Mouse (Mus musculus): ENCODE measurements around the gene Glcci1. TPM values are rescaled to one million over a fixed set of nuclear protein-coding genes. Genes with fewer than 3 reads are reported as not detected.

The Glcci1 gene
- polyA plus RNA-seq, 1 experiment from 2014 or later, result 7.4 TPM

DNA sequence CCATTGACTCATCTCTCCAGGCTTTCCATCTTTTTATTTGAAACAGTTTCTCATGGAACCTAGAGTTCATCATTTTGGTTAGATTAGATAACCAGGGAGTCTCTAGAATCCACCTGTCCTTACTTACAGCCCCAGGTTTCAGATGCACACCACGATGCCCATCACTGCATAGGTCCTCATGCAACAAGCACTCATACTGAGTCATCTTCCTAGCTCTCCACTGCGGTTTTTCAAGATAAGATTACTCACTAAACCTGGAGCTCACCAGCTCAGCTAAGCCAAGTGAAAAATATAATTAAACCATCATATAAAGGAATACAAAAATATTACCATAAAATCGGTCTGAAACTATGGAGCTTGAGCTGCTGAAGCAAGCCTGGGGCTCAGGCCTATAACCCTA is 74.5 kb downstream of the Glcci1 start:
- WGBS, result 96% methylated on average over 3 of the region's 3 CpGs
- ATAC-seq (ENCODE audit: low FRiP score, low read depth), result no peak
- Histone ChIP-seq H3K4me1 (replicated peaks) (no peaks in the 10 kb centered on the region), H3K36me3 (peaks cover 5% of the 10 kb centered on the region; the same call in 1 of the 2 replicates), H3K27ac (replicated peaks) (no peak overlapping the region), H3K9ac (no peak overlapping the region), H3K4me3 (no peak overlapping the region), H3K9me3 (no peaks in the 10 kb centered on the region), H3K27me3 (no peaks in the 10 kb centered on the region), H3K4me2 (no peak overlapping the region)

DNA sequence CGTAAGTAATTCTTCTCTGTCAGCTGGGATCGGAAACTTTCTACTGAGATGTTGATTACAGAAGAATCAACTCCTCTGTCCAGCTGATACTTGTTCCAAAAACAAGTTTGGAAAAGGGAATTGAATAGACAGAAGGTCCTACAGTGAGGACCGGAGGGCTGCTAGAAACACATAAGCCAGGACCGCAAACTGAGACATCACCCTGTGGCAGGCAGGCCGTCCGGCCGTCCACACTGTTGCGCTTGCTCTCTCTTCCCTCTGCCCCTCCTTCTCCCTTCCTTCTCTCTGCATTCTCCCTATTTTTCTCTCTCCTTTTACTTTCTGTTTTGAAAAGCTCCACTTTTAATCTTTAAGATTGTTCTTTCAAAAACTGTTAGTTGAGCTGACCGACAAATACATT is 82.3 kb downstream of the Glcci1 start:
- H3K9ac ChIP-seq, result no peak overlapping the region
- no peak overlapping the region for H3K4me3 ChIP-seq
- H3K27ac ChIP-seq (replicated peaks), result no peak overlapping the region
- 88% methylated on average over 9 of the region's 9 CpGs for WGBS
- no peaks in the 10 kb centered on the region for H3K9me3 ChIP-seq
- no peaks in the 10 kb centered on the region for H3K4me1 ChIP-seq (replicated peaks)
- no peaks in the 10 kb centered on the region for H3K36me3 ChIP-seq
- H3K4me2 ChIP-seq, result no peak overlapping the region
- no peaks in the 10 kb centered on the region for H3K27me3 ChIP-seq
- ATAC-seq (ENCODE audit: low FRiP score, low read depth), result no peak

DNA sequence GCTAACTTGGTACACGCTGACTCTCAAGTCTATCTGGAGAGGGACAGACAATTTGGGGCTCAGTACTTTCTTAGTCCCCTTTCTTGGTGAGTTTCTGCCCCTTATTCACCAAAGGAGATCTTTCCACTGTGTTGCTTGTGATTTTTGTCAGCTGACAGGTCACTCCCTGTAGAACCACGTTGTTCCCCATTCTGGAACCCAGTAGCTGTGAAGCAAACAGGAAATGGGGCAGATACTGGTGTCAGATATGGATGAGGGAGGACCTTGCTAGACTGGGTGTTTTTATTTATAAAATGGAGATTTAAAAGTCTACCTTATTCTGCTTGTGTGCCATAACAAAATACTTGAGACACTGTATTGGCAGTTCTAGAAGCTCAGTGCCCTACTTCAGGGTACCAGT is 108.0 kb downstream of the Glcci1 start:
- Histone ChIP-seq H3K27me3 (no peaks in the 10 kb centered on the region), H3K9me3 (no peaks in the 10 kb centered on the region), H3K4me3 (no peak overlapping the region), H3K9ac (no peak overlapping the region), H3K36me3 (no peaks in the 10 kb centered on the region), H3K27ac (replicated peaks) (no peak overlapping the region), H3K4me1 (replicated peaks) (no peaks in the 10 kb centered on the region), H3K4me2 (no peak overlapping the region)
- no peak for ATAC-seq (ENCODE audit: low FRiP score, low read depth)
- 87% methylated on average over 2 of the region's 2 CpGs for WGBS

DNA sequence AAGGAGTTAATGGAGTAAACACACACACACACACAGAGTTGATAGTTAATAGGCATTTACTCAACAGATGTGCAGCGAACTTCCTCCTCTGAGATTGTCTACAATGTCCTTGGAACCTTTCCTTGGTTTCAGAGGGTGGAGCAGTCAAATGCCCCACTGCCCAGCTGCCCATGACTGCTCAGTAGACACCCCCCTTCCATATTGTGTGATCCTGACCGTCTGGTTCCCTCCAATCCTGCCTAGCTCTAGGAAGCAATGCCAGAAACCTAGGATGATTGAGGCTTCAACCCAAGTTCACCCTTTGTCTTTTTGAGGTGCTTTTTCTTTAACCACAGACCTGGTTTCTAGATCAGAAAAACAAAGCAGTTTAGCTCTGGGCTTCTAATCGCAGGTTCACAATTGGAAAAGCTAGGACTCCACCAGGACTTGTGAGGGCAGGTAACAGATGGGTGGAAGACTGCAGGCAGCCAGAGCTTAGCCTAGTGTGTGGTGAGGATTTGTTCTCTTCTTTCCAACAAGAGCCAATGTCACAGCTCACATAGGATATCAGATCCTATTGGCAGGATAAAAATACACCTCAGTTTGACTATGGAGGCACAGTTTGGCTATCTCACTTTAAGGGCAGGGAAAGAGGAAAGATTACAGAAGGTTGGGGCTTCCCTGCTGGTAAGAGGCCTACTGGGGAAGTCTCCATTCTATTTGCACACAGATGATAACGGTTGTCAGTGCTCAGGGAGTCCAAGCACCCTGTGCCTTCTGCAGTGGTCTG is 110.4 kb downstream of the Glcci1 start:
- no peak for ATAC-seq (ENCODE audit: low FRiP score, low read depth)
- Histone ChIP-seq H3K27ac (replicated peaks) (no peak overlapping the region), H3K4me1 (replicated peaks) (no peaks in the 10 kb centered on the region), H3K4me3 (no peak overlapping the region), H3K9me3 (no peaks in the 10 kb centered on the region), H3K9ac (no peak overlapping the region), H3K4me2 (no peak overlapping the region), H3K36me3 (no peaks in the 10 kb centered on the region), H3K27me3 (no peaks in the 10 kb centered on the region)
- WGBS, result 86% methylated on average over 4 of the region's 4 CpGs

DNA sequence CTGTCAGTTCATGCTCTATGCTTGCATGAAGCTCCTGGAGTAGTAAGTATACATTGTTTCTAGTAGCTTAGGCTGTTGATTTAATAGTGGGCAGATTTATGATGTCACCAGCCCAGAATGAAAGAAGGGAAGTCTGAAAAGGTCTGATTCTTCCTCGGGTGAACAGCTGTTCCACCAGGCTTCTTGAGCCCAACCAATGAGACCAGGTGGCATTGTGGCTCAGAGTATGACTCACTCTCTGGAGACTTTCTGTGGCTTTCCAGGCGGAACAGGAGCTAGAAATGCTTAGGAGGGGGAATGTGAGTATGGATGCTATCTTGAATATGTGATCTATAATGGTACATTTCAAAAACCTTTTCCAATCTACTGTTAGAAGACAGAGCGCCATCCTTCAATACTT is 113.6 kb downstream of the Glcci1 start:
- no peak overlapping the region for H3K27ac ChIP-seq (replicated peaks)
- no peaks in the 10 kb centered on the region for H3K9me3 ChIP-seq
- H3K4me3 ChIP-seq, result no peak overlapping the region
- H3K4me2 ChIP-seq, result no peak overlapping the region
- 83% methylated on average over 3 of the region's 3 CpGs for WGBS
- H3K27me3 ChIP-seq, result no peaks in the 10 kb centered on the region
- no peak overlapping the region for H3K9ac ChIP-seq
- no peaks in the 10 kb centered on the region for H3K36me3 ChIP-seq
- ATAC-seq (ENCODE audit: low FRiP score, low read depth), result no peak
- H3K4me1 ChIP-seq (replicated peaks), result no peaks in the 10 kb centered on the region

DNA sequence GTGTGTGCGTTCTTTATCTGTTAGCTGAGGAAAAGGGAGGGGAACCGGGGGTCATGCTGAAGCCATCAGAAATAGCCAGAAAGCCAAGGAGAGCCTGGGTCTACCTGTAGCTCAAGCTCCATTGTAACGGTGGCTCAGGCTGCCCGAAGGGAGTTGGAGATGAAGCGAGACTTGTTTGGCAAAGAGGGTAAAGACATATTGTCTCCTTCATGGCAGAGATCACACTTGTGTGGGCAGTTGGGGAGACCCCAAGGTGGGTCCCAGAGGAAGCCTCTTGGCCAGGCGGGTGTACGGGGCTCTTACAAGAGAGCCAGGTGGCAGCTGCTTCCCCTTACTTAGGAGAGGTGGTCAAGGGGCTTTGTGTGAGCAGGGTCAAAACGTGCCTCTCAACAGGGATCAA is 118.8 kb downstream of the Glcci1 start:
- no peak overlapping the region for H3K4me2 ChIP-seq
- H3K27me3 ChIP-seq, result no peaks in the 10 kb centered on the region
- no peak for ATAC-seq (ENCODE audit: low FRiP score, low read depth)
- no peaks in the 10 kb centered on the region for H3K9me3 ChIP-seq
- no peak overlapping the region for H3K4me3 ChIP-seq
- WGBS, result 92% methylated on average over 8 of the region's 8 CpGs
- H3K9ac ChIP-seq, result no peak overlapping the region
- no peaks in the 10 kb centered on the region for H3K4me1 ChIP-seq (replicated peaks)
- 0 out of 2 replicates have a peak, but pooled peaks cover 3% of the 10 kb centered on the region for H3K36me3 ChIP-seq
- no peak overlapping the region for H3K27ac ChIP-seq (replicated peaks)

DNA sequence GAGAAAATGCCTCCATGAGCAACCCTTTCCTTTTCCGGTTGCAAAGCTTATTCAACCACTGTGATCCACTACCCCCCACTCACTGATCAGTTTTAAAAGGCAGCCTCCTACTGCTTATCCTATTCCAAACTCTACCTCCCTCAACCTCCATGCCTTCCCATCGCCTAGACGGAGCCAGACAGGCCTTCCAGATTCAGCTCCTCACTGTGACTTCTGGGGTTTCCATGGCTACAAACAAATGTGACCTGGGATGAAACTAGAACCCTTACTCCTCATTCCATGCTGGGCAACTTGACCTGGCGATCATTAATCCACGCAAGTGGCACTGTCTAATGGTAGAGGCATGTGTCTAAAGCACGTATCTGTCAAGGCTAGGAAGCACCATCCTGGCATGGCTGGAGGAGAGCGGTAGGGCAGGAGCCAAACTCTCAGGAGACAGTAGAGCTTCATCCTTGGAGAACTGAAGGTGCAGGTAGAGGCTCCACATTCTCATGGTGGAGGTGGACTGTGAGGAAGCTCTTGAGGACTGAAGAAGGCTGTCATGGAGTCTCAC is 119.4 kb downstream of the Glcci1 start:
- H3K27me3 ChIP-seq, result no peaks in the 10 kb centered on the region
- no peak for ATAC-seq (ENCODE audit: low FRiP score, low read depth)
- no peak overlapping the region for H3K27ac ChIP-seq (replicated peaks)
- H3K9me3 ChIP-seq, result no peaks in the 10 kb centered on the region
- H3K4me3 ChIP-seq, result no peak overlapping the region
- H3K4me1 ChIP-seq (replicated peaks), result no peaks in the 10 kb centered on the region
- no peak overlapping the region for H3K9ac ChIP-seq
- 81% methylated on average over 7 of the region's 7 CpGs for WGBS
- H3K4me2 ChIP-seq, result no peak overlapping the region
- 0 out of 2 replicates have a peak, but pooled peaks cover 3% of the 10 kb centered on the region for H3K36me3 ChIP-seq

DNA sequence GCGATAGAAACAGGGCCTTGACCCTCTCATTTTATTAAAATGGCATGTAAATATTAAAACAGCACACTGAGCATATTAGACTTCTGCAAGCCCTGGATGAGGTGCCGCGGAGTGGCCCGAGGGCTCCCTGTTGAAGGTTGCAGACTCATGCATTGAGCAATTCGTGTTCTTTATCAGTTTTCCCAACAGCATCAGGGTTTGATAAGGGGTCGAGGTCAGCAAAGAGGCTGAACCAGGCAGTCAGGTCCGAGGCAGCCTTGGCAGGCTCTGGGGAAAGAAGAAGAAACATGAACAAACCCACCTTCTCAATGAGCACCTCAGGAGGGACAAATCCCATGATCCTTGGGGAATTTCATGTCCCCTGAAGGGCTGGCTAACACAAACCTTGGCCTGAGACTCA is 121.1 kb downstream of the Glcci1 start:
- Histone ChIP-seq H3K9ac (no peak overlapping the region), H3K36me3 (0 out of 2 replicates have a peak, but pooled peaks cover 3% of the 10 kb centered on the region), H3K4me2 (no peak overlapping the region), H3K9me3 (no peaks in the 10 kb centered on the region), H3K27ac (replicated peaks) (no peak overlapping the region), H3K27me3 (no peaks in the 10 kb centered on the region), H3K4me3 (no peak overlapping the region), H3K4me1 (replicated peaks) (no peaks in the 10 kb centered on the region)
- 91% methylated on average over 7 of the region's 7 CpGs for WGBS
- ATAC-seq (ENCODE audit: low FRiP score, low read depth), result no peak

DNA sequence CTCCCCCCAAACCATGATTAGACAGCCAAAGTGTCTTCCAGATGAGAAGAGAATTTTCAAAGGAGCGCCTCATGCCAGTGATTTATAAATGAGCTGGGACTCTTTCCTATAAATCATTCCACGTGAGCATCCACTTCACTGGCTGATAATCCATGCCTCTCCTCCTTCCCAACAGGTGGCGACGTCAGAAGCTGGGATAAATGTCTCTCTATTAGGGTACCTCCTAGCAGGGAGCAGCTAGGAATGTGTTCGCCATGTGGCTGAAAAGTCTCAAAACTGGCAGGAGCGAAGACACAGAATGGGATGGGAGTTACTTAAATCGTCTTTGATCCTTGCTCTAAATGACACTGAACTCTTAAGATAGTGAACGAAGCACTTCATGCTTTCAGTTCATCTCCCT is 122.0 kb downstream of the Glcci1 start:
- ATAC-seq (ENCODE audit: low FRiP score, low read depth), result no peak
- WGBS, result 84% methylated on average over 8 of the region's 8 CpGs
- H3K36me3 ChIP-seq, result peaks cover 5% of the 10 kb centered on the region; the same call in 1 of the 2 replicates

DNA sequence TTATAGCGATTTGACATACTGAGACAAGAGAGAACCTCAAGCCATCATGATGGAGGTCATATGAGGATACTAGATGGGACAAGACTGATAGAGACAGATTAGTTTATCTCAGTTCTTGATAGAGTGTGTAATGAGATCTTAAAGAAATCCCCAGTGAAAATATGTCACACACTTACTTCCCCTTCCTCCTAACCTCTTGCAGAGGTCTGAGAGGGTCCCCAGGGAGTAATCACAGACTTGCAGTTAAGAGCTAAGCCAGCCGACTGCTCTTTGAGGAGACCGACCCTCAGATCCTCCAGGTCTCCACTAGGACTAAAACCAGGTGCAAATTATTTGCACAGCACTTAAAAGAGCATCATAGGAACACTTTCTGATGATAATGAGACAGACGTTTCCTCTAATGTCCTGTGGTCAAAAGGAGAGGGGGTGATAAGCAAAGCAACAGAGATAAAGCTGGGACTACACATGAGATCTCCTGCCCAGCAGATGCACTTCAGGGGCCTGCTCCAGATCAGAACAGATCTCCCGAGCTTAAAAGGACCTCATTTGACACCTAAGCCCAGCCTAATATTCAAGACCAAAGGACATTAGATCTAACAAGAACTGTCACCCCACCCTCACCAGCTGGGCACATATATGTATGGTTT is 122.7 kb downstream of the Glcci1 start:
- no peak for ATAC-seq (ENCODE audit: low FRiP score, low read depth)
- Histone ChIP-seq H3K4me2 (no peak overlapping the region), H3K27me3 (no peaks in the 10 kb centered on the region), H3K36me3 (peaks cover 12% of the 10 kb centered on the region), H3K4me1 (replicated peaks) (no peaks in the 10 kb centered on the region), H3K9ac (no peak overlapping the region), H3K9me3 (no peaks in the 10 kb centered on the region), H3K4me3 (no peak overlapping the region), H3K27ac (replicated peaks) (no peak overlapping the region)
- WGBS, result 78% methylated on average over 5 of the region's 5 CpGs

More for the DNA sequence above, 122.0 kb downstream of the Glcci1 start:
- Histone ChIP-seq H3K4me2 (no peak overlapping the region), H3K4me3 (no peak overlapping the region), H3K27me3 (no peaks in the 10 kb centered on the region), H3K27ac (replicated peaks) (no peak overlapping the region), H3K9me3 (no peaks in the 10 kb centered on the region), H3K9ac (no peak overlapping the region), H3K4me1 (replicated peaks) (no peaks in the 10 kb centered on the region)

DNA sequence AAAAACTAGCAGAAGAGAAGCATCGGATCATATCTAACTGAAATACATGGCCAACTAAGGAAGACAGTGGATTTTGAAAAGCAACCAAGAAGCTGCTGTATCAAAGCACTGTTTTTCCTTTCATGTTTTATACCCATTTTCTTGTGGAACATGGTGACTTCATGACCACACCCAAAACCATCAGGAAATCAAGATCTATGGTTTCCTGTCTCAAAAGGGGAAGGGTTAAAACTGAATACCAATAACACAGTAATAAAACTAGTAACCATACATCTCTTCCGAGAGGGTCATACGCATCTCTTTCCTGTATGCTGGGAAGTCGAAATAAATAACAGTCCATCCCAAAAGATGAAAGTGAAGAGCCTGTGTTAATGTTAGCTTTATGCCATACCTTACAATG is 123.3 kb downstream of the Glcci1 start:
- Histone ChIP-seq H3K4me2 (no peak overlapping the region), H3K4me3 (no peak overlapping the region), H3K9ac (no peak overlapping the region), H3K4me1 (replicated peaks) (no peaks in the 10 kb centered on the region), H3K36me3 (peaks cover 12% of the 10 kb centered on the region), H3K9me3 (no peaks in the 10 kb centered on the region), H3K27ac (replicated peaks) (no peak overlapping the region), H3K27me3 (no peaks in the 10 kb centered on the region)
- ATAC-seq (ENCODE audit: low FRiP score, low read depth), result no peak
- 95% methylated on average over 4 of the region's 4 CpGs for WGBS

DNA sequence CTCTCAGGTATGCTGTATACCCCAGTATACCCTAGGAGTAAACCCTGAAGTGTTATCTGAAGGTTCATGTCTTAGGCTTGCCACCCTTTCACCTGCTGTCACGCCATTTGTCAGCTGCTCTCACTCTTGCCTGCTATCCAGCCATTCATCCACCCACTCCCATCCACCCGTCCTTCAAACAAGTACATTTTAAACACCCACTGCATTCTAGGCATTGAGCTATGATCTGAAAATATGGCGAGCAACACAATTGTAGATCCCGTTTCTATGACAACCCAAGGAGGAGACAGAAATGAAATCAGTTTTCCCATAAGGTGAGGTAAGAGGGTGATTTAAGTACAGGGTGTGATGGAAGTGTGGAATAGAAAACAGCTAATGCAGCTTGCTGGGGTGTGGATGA is 128.7 kb downstream of the Glcci1 start:
- H3K36me3 ChIP-seq, result peaks cover 9% of the 10 kb centered on the region
- WGBS, result 85% methylated on average over 4 of the region's 4 CpGs
- peak; percentile 11; the same call in 1 of the 2 replicates for ATAC-seq (ENCODE audit: low FRiP score, low read depth)
- no peak overlapping the region for H3K9ac ChIP-seq
- H3K4me3 ChIP-seq, result no peak overlapping the region
- H3K9me3 ChIP-seq, result no peaks in the 10 kb centered on the region
- no peak overlapping the region for H3K4me2 ChIP-seq
- no peaks in the 10 kb centered on the region for H3K4me1 ChIP-seq (replicated peaks)
- no peak overlapping the region for H3K27ac ChIP-seq (replicated peaks)
- no peaks in the 10 kb centered on the region for H3K27me3 ChIP-seq

Data from hindbrain, embryonic 15.5 days (tissue).